Mouse (Mus musculus): ENCODE measurements around the gene Loxl1. TPM values are rescaled to one million over a fixed set of nuclear protein-coding genes. Genes with fewer than 3 reads are reported as not detected.
"Not testable (repeated sequence)": the region's sequence is repeated elsewhere in the genome, so short reads cannot be mapped to it uniquely, and the experiment has no call there.

The Loxl1 gene
- polyA plus RNA-seq, 1 experiment from 2014 or later: 36.8 TPM

GRCm38 (mm10) chr9:58262507-58262906 is 50.5 kb downstream of the Loxl1 start:
- peaks cover 13% of the 10 kb centered on the region for H3K36me3 ChIP-seq (ENCODE audit: control insufficient read depth, insufficient read depth, low read length)
- no peak for ATAC-seq (replicated peaks; ENCODE audit: insufficient number of reproducible peaks, low FRiP score, low TSS enrichment)
- no peaks in the 10 kb centered on the region for H3K27me3 ChIP-seq (ENCODE audit: control insufficient read depth, insufficient read depth, low read length)
- no peak overlapping the region for H3K4me3 ChIP-seq (ENCODE audit: low read depth, low read length)
- H3K4me2 ChIP-seq: no peak overlapping the region
- H3K9me3 ChIP-seq (replicated peaks; ENCODE audit: control insufficient read depth, low read length): no peaks in the 10 kb centered on the region
- no peak overlapping the region for H3K27ac ChIP-seq (ENCODE audit: low read depth, low read length)
- 79% methylated on average over 5 of the region's 5 CpGs for WGBS (ENCODE audit: insufficient replicate concordance)
- peaks cover 9% of the 10 kb centered on the region for H3K4me1 ChIP-seq (ENCODE audit: control insufficient read depth, insufficient read depth, low read length)
- no peak overlapping the region for H3K9ac ChIP-seq (ENCODE audit: low read depth, low read length)

DNA sequence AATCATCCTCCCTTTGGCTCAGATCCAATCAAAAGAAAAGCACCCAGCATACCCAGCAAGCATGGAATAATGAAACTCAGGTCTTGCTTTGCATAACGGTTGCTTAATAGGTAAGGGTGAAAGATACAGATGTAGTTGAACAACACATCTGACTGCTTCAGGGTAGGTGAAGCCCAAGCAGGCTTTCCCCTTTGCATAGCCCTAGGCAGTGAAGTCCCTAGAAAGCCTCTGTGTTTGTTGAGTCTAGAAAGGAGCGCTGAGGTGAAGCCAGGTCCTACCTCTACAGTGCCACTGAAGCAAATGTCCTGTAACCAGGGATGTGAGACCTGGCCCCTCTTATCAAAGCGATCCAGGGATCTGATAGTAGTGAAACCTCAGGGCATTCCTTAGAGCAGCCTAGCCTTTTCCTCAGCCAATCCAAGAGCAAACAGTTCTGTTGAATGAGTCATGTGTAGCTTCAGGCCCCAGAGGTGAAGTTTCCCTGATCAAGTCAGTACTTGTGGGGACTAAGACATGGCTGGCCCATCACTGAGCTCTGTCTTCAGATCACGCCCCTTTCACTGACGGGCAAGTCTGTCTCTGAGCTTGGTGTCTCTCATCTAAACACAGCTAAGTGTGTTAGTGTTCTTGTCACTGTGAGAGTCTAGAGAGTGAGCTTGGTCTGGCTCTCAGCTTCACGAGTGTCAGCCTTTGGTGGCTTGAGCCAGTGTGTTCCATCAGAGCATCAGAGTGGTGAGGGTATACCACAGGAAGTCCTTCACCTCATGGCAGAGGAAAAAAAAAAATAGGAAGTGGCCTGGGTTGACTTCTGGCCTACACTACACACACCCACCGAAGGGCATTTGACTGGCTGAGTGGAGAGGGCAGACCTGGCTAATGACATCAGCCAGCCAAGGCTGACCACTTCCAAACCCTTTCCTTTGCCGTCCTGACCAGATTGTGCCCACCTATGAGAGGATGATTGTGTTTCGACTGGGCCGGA is 57.0 kb downstream of the Loxl1 start:
- Histone ChIP-seq H3K36me3 (ENCODE audit: control insufficient read depth, insufficient read depth, low read length) (peaks cover 2% of the 10 kb centered on the region; the same call in 1 of the 2 replicates), H3K27me3 (ENCODE audit: control insufficient read depth, insufficient read depth, low read length) (no peaks in the 10 kb centered on the region), H3K4me3 (ENCODE audit: low read depth, low read length) (no peak overlapping the region), H3K9ac (ENCODE audit: low read depth, low read length) (no peak overlapping the region), H3K4me2 (no peak overlapping the region), H3K4me1 (ENCODE audit: control insufficient read depth, insufficient read depth, low read length) (peaks cover 2% of the 10 kb centered on the region; the same call in 1 of the 2 replicates), H3K27ac (ENCODE audit: low read depth, low read length) (no peak overlapping the region), H3K9me3 (replicated peaks; ENCODE audit: control insufficient read depth, low read length) (no peaks in the 10 kb centered on the region)
- WGBS (ENCODE audit: insufficient replicate concordance): 77% methylated on average over 10 of the region's 10 CpGs
- no peak for ATAC-seq (replicated peaks; ENCODE audit: insufficient number of reproducible peaks, low FRiP score, low TSS enrichment)

DNA sequence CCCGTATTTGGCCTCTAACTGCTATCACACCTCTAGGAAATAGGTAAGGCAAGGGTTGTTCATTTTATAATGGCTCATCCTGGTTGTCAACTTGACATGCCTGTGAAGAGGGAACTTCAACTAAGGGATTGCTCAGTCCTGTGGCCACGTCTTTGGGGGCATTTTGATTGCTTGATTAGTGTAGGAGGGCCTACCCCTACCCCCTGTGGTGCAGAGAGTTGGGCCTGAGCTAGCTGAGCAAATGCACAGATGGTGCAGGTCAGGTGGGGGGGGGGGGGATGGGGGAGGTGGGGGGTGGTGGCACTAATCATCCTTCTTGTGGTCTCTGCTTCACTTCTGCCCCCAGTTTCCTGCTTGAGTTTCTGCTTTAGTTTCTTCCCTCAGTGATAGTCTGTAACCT is 57.9 kb downstream of the Loxl1 start:
- Histone ChIP-seq H3K27me3 (ENCODE audit: control insufficient read depth, insufficient read depth, low read length) (no peaks in the 10 kb centered on the region), H3K9me3 (replicated peaks; ENCODE audit: control insufficient read depth, low read length) (no peaks in the 10 kb centered on the region), H3K4me2 (no peak overlapping the region), H3K36me3 (ENCODE audit: control insufficient read depth, insufficient read depth, low read length) (peaks cover 2% of the 10 kb centered on the region; the same call in 1 of the 2 replicates), H3K27ac (ENCODE audit: low read depth, low read length) (no peak overlapping the region), H3K4me3 (ENCODE audit: low read depth, low read length) (no peak overlapping the region), H3K4me1 (ENCODE audit: control insufficient read depth, insufficient read depth, low read length) (peaks cover 7% of the 10 kb centered on the region), H3K9ac (ENCODE audit: low read depth, low read length) (no peak overlapping the region)
- ATAC-seq (replicated peaks; ENCODE audit: insufficient number of reproducible peaks, low FRiP score, low TSS enrichment): no peak
- 60% methylated on average over 2 of the region's 2 CpGs for WGBS (ENCODE audit: insufficient replicate concordance)

GRCm38 (mm10) chr9:58253805-58254122 is 59.2 kb downstream of the Loxl1 start:
- WGBS (ENCODE audit: insufficient replicate concordance): 60% methylated on average over 5 of the region's 5 CpGs
- H3K27me3 ChIP-seq (ENCODE audit: control insufficient read depth, insufficient read depth, low read length); ATAC-seq (replicated peaks; ENCODE audit: insufficient number of reproducible peaks, low FRiP score, low TSS enrichment); H3K27ac ChIP-seq (ENCODE audit: low read depth, low read length); H3K36me3 ChIP-seq (ENCODE audit: control insufficient read depth, insufficient read depth, low read length); H3K9me3 ChIP-seq (replicated peaks; ENCODE audit: control insufficient read depth, low read length): not testable (repeated sequence)
- Histone ChIP-seq H3K4me1 (ENCODE audit: control insufficient read depth, insufficient read depth, low read length) (peaks cover 12% of the 10 kb centered on the region), H3K9ac (ENCODE audit: low read depth, low read length) (peak overlapping the region; percentile 85), H3K4me3 (ENCODE audit: low read depth, low read length) (peak overlapping the region; percentile 87), H3K4me2 (peak overlapping the region; percentile 84)

GRCm38 (mm10) chr9:58253033-58253804 is 59.8 kb downstream of the Loxl1 start, which contains the start of gene Stoml1:
Gene Stoml1 (plus strand): TSS chr9:58253164.
- Histone ChIP-seq H3K36me3 (ENCODE audit: control insufficient read depth, insufficient read depth, low read length) (no peaks in the 10 kb centered on the region; the same call in 1 of the 2 replicates), H3K27ac (ENCODE audit: low read depth, low read length) (peak within 1 kb of the TSS; percentile 70), H3K9me3 (replicated peaks; ENCODE audit: control insufficient read depth, low read length) (no peaks in the 10 kb centered on the region), H3K4me3 (ENCODE audit: low read depth, low read length) (peak within 1 kb of the TSS; percentile 87), H3K4me1 (ENCODE audit: control insufficient read depth, insufficient read depth, low read length) (peaks cover 18% of the 10 kb centered on the region), H3K4me2 (peak within 1 kb of the TSS; percentile 84), H3K27me3 (ENCODE audit: control insufficient read depth, insufficient read depth, low read length) (no peaks in the 10 kb centered on the region), H3K9ac (ENCODE audit: low read depth, low read length) (peak within 1 kb of the TSS; percentile 85)
- WGBS (ENCODE audit: insufficient replicate concordance): 1% methylated on average over 31 of the region's 31 CpGs
- ATAC-seq (replicated peaks; ENCODE audit: insufficient number of reproducible peaks, low FRiP score, low TSS enrichment): peak; percentile 92

GRCm38 (mm10) chr9:58250730-58251129 is 62.3 kb downstream of the Loxl1 start:
- not testable (repeated sequence) for H3K4me3 ChIP-seq (ENCODE audit: low read depth, low read length); H3K9ac ChIP-seq (ENCODE audit: low read depth, low read length)
- H3K4me1 ChIP-seq (ENCODE audit: control insufficient read depth, insufficient read depth, low read length): peaks cover 30% of the 10 kb centered on the region

DNA sequence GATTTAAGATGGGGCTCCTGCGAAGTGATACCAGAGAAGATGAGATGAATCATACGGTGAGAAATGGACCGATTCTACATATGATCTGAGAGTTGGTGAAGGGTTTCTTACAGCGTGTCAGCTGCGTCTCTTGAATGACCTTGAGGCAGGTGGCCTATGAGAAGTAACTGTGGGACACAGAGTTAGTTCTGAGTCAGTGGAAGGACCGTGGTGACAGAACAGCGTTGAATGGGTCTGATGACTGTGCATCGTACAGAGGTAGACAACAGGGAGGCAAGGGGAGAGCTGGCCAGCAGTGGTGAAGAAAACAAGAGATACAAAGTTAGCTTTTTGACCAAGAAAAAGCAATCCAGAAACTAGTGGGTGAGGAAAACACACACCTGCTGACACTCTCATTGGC is 62.7 kb downstream of the Loxl1 start:
- Histone ChIP-seq H3K4me2 (peak overlapping the region; percentile 80), H3K27ac (ENCODE audit: low read depth, low read length) (peak overlapping the region; percentile 86), H3K9ac (ENCODE audit: low read depth, low read length) (peak overlapping the region; percentile 90), H3K4me1 (ENCODE audit: control insufficient read depth, insufficient read depth, low read length) (peaks cover 30% of the 10 kb centered on the region), H3K9me3 (replicated peaks; ENCODE audit: control insufficient read depth, low read length) (no peaks in the 10 kb centered on the region), H3K27me3 (ENCODE audit: control insufficient read depth, insufficient read depth, low read length) (no peaks in the 10 kb centered on the region), H3K36me3 (ENCODE audit: control insufficient read depth, insufficient read depth, low read length) (no peaks in the 10 kb centered on the region), H3K4me3 (ENCODE audit: low read depth, low read length) (peak overlapping the region; percentile 68)
- WGBS (ENCODE audit: insufficient replicate concordance): 67% methylated on average over 8 of the region's 8 CpGs
- no peak for ATAC-seq (replicated peaks; ENCODE audit: insufficient number of reproducible peaks, low FRiP score, low TSS enrichment)

More at GRCm38 (mm10) chr9:58250730-58251129, 62.3 kb downstream of the Loxl1 start:
- WGBS (ENCODE audit: insufficient replicate concordance): 85% methylated on average over 1 of the region's 1 CpGs
- H3K27me3 ChIP-seq (ENCODE audit: control insufficient read depth, insufficient read depth, low read length); H3K9me3 ChIP-seq (replicated peaks; ENCODE audit: control insufficient read depth, low read length); ATAC-seq (replicated peaks; ENCODE audit: insufficient number of reproducible peaks, low FRiP score, low TSS enrichment); H3K36me3 ChIP-seq (ENCODE audit: control insufficient read depth, insufficient read depth, low read length): not testable (repeated sequence)
- Histone ChIP-seq H3K27ac (ENCODE audit: low read depth, low read length) (peak overlapping the region; percentile 86), H3K4me2 (peak overlapping the region; percentile 80; the same call in 1 of the 2 replicates)

DNA sequence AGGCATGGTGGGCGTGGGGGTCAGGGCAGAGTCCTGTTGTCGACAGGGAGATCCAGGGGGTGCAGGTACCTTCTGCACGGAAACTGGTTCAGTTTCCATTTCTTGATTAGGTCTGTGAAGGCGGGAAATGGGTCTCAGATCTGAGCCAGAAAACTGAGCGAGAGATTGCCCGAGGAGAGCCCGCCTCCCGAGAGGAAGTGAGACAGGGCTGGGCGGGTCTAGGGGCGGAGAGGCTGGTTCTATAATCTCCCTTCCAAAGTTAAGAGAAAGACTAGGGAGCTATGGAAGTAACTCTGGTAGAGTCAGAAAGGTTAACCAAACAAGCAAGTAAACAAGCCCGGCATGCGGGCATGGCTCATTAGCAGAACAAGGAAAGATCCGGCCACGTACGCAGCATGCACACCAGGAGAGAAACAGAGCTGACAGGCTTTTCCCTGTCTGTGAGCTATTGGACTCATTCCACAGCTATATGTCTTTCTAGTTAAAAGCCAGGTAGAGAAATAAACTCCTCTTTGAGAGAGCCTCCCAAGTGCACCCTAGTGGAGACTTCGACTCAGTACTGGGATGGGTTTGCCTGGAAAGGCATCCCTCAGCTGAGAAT is 63.3 kb downstream of the Loxl1 start, which contains the start of gene Pml:
Gene Pml (minus strand): TSS at position 195 of the 601 bp plus-strand sequence.
- Histone ChIP-seq H3K9me3 (replicated peaks; ENCODE audit: control insufficient read depth, low read length) (no peaks in the 10 kb centered on the region), H3K27me3 (ENCODE audit: control insufficient read depth, insufficient read depth, low read length) (no peaks in the 10 kb centered on the region), H3K27ac (ENCODE audit: low read depth, low read length) (peak within 1 kb of the TSS; percentile 86), H3K4me2 (peak within 1 kb of the TSS; percentile 80), H3K9ac (ENCODE audit: low read depth, low read length) (peak within 1 kb of the TSS; percentile 90), H3K36me3 (ENCODE audit: control insufficient read depth, insufficient read depth, low read length) (no peaks in the 10 kb centered on the region), H3K4me3 (ENCODE audit: low read depth, low read length) (peak within 1 kb of the TSS; percentile 68), H3K4me1 (ENCODE audit: control insufficient read depth, insufficient read depth, low read length) (peaks cover 30% of the 10 kb centered on the region)
- under 1% methylated on average over 16 of the region's 16 CpGs for WGBS (ENCODE audit: insufficient replicate concordance)
- ATAC-seq (replicated peaks; ENCODE audit: insufficient number of reproducible peaks, low FRiP score, low TSS enrichment): 0 out of 2 replicates have a peak, but pooled peaks have one; percentile 46

Data from heart, embryonic 11.5 days (tissue).